Mouse (Mus musculus) cerebellum, adult 2 months (tissue): ENCODE measurements around the gene Sgpp1. TPM values are rescaled to one million over a fixed set of nuclear protein-coding genes. Genes with fewer than 3 reads are reported as not detected.

Experiments used
- DNase-seq, 2 experiments: peaks; one replicate each; pipeline ENCODE4 v3.0.0; 2021
- H3K27ac ChIP-seq: fragments of 200-500 bp; 2 replicates; pipeline ENCODE4 v1.5.1; 2012; ENCODE audit warnings: low read length, control low read depth, inconsistent platforms; ENCODE audit not compliant: insufficient read depth
- H3K27me3 ChIP-seq: fragments of 200-500 bp; 2 replicates; pipeline ENCODE4 v1.6.1; 2012; ENCODE audit warnings: inconsistent platforms, mild to moderate bottlenecking, low read length, moderate library complexity; ENCODE audit not compliant: control insufficient read depth, insufficient read depth
- H3K4me1 ChIP-seq: fragments of 200-500 bp; 2 replicates; pipeline ENCODE4 v1.6.1; 2011; ENCODE audit warnings: low read length; ENCODE audit not compliant: control insufficient read depth, insufficient read depth
- H3K4me3 ChIP-seq: fragments of 200-500 bp; replicated peaks from 2 replicates; pipeline ENCODE3; 2011; ENCODE audit warnings: mild to moderate bottlenecking, low read depth, low read length, control low read depth; ENCODE audit not compliant: insufficient read depth
- CTCF ChIP-seq: fragments of 200-500 bp; IDR thresholded peaks from 2 replicates; pipeline ENCODE4 v1.5.1; 2011; ENCODE audit warnings: low read depth, mild to moderate bottlenecking, control low read depth, low read length, moderate library complexity, borderline replicate concordance; ENCODE audit not compliant: insufficient read depth
- POLR2A ChIP-seq: fragments of 200-500 bp; IDR thresholded peaks from 2 replicates; pipeline ENCODE4 v1.6.1; 2011; ENCODE audit warnings: low read length, control low read depth, borderline replicate concordance; ENCODE audit not compliant: insufficient read depth
- WGBS: fragments of 180-500 bp; shearing (Covaris S2); methylation state at CpG from one replicate; pipeline ENCODE4 v1.1.7; 2018; 5-methylcytosine and 5-hydroxymethylcytosine counted together
- polyA plus RNA-seq: library from polyadenylated mRNA; depleted of rRNA; stranded (reverse); fragments of >200 nt; gene quantifications from 2 replicates; pipeline ENCODE4 v1.2.3, GENCODE M21; 2012; rRNA removed

Sgpp1 gene
- polyA plus RNA-seq, 1 experiment, result 39.9 TPM

GRCm38 (mm10) chr12:75668221-75668620, 67.3 kb downstream of the Sgpp1 start:
- no peak overlapping the region for H3K4me3 ChIP-seq
- H3K27ac ChIP-seq, result no peak overlapping the region
- 94% methylated on average over 2 of the region's 2 CpGs for WGBS
- DNase-seq, result no peak
- TF ChIP-seq POLR2A, result no peak
- TF ChIP-seq CTCF, result no peak
- no peaks in the 10 kb centered on the region for H3K4me1 ChIP-seq
- no peaks in the 10 kb centered on the region for H3K27me3 ChIP-seq

GRCm38 (mm10) chr12:75666939-75667338, 68.6 kb downstream of the Sgpp1 start:
- Histone ChIP-seq H3K4me3 (no peak overlapping the region), H3K27ac (no peak overlapping the region), H3K27me3 (no peaks in the 10 kb centered on the region), H3K4me1 (no peaks in the 10 kb centered on the region)
- TF ChIP-seq CTCF (no peak), POLR2A (no peak)
- no peak for DNase-seq

GRCm38 (mm10) chr12:75664516-75664810, 71.1 kb downstream of the Sgpp1 start:
- Histone ChIP-seq H3K27ac (no peak overlapping the region), H3K4me3 (no peak overlapping the region), H3K27me3 (no peaks in the 10 kb centered on the region), H3K4me1 (no peaks in the 10 kb centered on the region)
- WGBS, result 41% methylated on average over 6 of the region's 6 CpGs
- TF ChIP-seq CTCF (no peak), POLR2A (no peak)
- DNase-seq, result no peak

Other genes with a start within 250 kb of the Sgpp1 start
- 39.4 and 42.7 TPM in 2 replicates for gene Ppp2r5e, start 139.5 kb downstream of the Sgpp1 start, polyA plus RNA-seq
- 5.1 and 5.4 TPM in 2 replicates for gene Wdr89, start 66.2 kb downstream of the Sgpp1 start, polyA plus RNA-seq
- gene Syne2, start 82.4 kb upstream of the Sgpp1 start, polyA plus RNA-seq, result 39.3 and 45.0 TPM in 2 replicates